Mouse (Mus musculus) natural killer cell, adult 2 months (primary cell): ENCODE results near the gene Sipa1l3.

ENCODE experiments used
- DNase-seq, 2 experiments: peaks; one replicate each; pipeline ENCODE4 v3.0.0; 2022; ENCODE audit warnings: low spot score in 2 of 2

The Sipa1l3 gene

DNA sequence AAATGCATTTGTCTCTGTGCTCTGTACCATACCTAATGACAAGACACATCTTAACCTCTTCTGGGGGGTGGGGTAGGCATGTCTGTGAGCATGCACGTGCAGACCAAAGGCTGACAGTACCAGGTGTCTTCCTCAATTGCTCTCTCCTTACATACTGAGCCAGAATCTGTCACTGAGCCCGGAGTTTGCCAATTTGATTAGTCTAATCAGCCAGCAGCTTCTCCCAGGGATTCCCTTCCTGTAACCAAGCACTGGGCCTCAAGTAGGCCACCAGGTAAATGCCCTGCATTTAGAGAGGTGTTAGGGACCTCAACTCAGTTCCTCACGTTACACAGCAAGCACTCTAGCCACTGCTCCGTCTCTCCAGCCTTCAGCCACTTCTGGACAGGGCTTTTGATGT lies 38.3 kb downstream of the Sipa1l3 start:
- no peak for DNase-seq

- DNase-seq, result no peak
Observed at GRCm38 (mm10) chr7:29475005-29475404, 43.4 kb downstream of the Sipa1l3 start.

DNA sequence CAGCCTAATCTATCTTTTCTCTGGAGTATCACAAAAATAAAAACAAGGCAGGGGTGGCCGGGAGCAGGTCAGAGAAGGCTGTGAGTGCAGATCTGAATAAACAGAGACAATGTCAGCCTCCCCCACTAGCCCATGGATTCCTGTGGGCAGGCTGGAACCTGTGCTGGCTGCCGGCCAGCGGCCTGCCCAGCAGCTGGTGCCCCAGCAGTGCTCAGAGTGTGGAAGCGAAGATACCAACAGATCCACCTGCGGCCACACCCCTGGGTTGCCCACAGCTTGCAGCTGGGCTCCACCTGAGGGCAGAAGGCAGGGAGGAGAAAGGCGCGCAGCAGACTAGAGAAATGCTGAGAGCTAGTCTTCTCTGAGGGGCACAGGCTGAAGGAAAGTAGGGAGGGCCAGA lies 47.1 kb downstream of the Sipa1l3 start:
- no peak for DNase-seq

DNA sequence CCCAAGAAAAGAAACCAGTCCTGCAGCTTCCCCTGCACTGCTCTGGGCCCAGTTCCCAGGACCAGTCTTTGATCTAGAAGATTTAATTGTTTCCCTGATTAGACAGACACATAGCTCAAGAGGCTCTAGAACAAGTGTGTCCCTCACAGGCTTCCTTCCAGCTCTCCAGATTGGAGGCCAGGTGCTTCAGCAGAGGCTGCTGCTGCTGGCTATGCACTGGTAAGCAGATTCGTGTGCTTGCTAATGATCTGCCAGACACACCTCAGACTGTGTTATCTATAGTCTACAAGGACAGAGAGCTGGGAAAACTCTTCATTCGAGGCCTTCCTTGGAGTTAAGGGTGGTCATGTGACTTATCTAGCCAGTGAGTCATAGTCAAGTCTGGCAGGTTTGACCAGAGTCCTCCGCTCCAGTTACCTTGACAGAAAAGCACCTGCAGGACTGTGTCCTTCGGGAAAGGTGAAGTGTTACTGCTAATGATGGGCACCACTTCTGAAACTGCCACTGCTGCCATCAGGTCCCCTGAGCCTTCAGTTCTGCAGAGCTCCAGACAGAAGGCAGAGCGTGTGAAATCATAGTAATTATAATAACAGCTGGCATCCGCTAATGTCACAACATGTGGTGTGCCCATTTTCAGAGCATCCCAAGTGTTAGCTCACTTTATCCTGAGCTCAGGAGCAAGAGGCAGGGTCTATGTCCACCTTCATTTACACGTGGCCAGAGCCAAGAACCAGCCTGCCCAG lies 48.7 kb downstream of the Sipa1l3 start:
- no peak for DNase-seq

- no peak for DNase-seq
Observed at GRCm38 (mm10) chr7:29468593-29468992, 49.8 kb downstream of the Sipa1l3 start.

GRCm38 (mm10) chr7:29466585-29466984 lies 51.9 kb downstream of the Sipa1l3 start:
- DNase-seq, result no peak

DNA sequence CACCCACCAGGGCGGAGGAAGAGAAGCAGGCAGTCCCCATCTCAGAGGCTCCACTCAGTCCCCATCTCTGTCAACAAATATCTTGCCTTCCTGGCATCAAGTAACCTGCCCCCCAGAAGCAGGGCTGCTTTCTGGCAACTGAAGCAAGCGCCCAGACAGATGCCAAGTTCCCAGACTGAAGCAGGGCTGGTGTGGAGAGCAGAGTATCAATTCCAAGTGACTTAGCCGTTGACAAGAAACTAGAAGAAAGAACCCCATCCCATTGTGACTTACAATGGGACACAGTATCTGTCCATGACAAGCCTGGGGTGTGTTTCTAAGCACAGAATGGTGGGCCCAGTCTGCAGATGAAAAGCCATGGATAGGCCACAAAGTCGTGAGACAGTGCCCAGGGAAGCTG lies 52.7 kb downstream of the Sipa1l3 start:
- no peak for DNase-seq

DNA sequence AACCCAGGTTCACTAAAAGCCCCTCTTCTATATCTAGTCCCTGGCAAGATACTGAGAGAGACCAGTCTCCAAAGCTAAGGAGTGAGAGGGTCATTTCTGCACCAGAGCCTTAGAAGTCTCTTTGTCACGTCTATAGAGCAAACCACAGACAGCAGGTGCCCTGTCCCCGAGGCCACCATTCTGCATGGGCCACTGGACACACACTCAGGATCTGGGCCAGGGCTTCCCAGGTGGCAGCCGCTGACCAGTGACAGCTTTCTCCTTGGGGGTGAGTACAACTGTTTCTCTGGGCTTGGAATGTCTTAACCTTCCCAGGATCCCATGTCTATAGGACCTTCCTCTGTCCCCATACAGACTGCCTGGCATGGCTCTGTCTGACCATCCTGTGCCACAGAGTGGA lies 55.6 kb downstream of the Sipa1l3 start:
- DNase-seq, result no peak

DNA sequence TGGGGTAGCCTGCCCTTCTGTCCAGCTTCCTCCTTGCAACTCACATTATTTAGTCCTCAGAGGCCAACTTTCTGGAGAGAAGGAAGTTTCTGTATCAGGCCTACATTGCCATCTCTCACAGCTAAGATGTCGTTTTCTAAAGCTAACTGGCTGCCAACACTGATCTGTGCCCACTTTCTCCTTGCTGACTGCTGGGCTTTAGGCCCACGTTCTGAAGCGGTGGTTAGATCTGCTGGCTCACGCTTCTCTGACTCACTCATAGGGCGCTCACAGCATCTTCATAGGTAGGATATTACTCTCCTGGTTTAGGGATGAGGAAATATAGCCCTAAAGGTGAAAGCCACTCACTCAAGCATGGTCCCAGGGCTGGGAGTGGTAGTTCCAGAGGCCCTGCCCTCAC lies 56.3 kb downstream of the Sipa1l3 start:
- DNase-seq, result no peak

GRCm38 (mm10) chr7:29461557-29461956 lies 56.9 kb downstream of the Sipa1l3 start:
- no peak for DNase-seq

DNA sequence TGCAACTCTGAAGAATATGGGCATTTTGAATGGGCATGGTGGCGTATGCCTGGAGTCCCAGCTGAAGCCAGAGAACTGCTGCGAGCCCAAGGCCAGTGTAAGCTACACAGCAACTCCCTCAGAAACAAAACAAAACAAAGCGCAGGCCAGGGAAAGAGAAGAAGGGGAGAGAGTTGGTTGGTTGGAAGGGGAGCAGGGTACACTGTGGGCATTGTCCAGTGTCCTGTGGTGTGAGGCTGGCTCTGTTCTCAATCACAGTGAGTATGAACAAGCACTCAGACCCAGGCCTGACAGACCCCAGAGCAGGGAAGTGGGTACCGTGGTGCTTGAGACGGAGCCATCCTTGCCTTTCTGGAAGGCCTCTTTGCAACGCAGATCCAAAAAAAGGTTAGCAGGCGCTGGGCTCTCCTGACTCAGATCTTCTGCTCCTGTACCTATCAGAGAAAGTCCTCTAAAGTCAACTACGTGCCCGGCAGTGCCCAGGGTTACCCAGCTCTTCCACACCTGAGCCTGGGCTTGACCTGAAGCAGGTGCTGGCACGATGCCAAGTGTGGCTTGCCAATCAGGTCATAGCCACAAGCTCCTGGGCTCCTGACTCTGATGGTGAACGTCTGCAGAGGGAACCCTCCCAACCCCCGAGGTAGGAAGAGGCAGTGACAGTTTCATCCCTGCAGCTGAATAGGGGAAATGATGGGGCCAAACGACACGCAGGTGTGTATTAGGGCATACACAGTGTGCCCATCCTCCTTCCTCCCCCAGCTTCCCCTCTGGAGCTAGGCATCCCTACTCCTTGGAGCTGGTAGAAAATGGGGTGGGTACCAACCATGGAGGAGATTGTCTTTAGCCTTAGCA lies 59.3 kb downstream of the Sipa1l3 start:
- no peak for DNase-seq

DNA sequence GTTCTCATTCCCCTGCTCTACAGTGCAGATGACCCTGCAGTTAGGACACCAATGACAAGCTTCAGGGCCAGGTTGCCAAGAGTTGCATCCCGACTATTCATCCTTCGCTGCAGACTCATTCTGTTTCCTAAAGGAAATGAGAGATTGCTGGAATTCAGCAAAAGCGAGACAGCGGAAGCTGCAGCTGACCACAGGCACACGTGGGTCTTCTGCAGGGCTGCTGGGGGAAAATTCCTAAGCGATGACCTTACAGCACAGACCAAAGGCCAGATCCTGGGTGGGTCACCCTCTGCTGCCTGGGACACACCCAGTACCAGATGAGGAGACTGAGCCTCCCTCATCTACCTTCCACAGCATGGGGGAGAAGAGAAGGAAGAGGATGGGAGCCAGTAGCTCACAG lies 60.7 kb downstream of the Sipa1l3 start:
- no peak for DNase-seq

DNA sequence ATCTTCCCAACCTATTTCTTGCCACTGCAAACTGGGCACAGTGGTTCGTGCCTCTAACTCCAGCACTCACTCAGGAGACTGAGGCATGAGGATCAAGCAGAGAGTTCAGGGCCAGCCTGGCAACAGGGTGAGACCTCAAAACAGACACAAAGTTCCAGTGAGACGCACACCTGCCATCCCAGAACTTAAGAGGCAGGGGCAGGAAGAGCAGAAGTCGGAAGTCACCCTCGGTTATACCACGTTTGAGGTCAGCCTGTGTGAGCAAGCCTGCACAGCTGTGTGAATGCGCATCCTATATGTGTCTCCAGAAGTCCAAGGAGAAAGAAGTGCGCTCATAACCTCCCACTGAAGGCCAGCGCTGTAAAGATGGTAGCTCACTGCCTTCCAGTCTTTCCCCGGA lies 61.7 kb downstream of the Sipa1l3 start:
- no peak for DNase-seq

GRCm38 (mm10) chr7:29455591-29455990 lies 62.9 kb downstream of the Sipa1l3 start:
- no peak for DNase-seq

DNA sequence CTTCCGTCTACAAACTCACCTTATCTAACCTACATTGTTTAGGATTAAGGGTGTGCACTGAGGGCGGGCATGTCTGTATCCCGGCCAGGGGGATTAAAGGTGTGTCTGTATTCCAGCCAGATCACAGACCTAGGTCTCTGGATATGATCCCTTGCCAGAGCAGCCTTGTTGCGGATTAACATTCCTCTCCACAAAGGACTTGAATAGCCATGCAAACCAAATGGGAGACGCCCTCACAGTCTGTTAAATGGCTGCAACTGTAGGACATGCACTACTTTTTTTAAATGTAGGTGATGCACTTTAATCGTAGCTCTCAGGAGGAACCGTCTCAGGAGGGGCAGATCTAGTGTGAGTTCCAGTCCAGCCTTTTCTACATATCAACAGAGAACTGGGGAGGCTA lies 63.5 kb downstream of the Sipa1l3 start:
- no peak for DNase-seq

GRCm38 (mm10) chr7:29452991-29453741 lies 65.3 kb downstream of the Sipa1l3 start:
- no peak for DNase-seq

DNA sequence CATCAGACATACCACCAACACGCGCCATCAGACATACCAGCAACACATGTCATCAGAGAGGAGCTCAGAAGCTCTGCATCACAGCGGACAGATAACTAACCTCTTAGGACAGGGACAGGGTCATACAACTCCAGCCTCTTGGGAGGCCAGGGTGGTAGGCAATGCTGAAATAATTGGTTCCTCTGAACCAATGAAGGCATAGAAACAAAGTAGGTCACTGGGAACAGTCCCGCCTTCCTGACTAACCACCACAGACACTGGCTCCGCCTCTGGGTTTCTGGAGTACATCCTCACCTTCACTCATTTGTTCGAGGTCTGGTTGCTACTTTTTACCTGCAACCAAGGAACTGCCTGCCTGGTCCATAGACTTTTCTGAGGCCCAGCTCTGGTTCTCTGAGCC lies 66.1 kb downstream of the Sipa1l3 start:
- no peak for DNase-seq

DNA sequence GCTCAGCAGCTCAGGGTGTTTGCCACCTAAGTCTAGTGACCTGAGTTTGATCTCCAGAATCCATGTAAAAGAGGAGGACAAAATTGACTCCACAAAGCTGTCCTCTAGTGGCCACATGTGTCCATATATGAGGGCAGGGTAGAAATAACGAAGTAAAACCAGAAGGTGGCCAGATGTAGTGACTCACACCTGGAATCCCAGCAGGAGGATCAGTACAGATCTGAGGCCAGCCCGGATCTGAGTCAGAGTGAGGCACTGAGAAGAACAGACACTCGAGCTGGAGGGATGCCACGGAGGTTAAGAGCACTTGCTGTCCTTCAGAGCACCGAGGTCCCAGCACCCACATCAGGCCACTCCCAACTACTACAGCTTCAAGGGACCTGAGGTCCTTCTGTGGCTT lies 68.3 kb downstream of the Sipa1l3 start:
- DNase-seq, result no peak

DNA sequence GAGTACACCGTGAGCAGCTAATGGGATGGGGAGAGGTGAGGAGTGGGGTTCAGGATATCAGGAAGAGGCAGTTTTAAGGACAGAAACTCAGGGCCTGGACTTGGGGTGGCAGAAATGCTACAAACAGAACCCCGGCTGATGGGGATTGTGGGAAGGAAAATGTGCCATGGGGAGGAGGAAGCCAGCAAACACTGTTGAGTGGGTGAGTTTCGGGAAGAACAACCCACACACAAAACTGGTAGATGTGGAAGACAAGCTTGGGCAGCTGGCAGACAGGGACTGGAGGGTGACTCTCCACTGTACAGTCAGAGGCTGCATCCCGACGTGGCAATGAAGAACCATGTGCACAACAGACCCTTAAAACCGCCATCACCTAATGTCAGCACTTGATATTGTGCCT lies 69.6 kb downstream of the Sipa1l3 start:
- no peak for DNase-seq

DNA sequence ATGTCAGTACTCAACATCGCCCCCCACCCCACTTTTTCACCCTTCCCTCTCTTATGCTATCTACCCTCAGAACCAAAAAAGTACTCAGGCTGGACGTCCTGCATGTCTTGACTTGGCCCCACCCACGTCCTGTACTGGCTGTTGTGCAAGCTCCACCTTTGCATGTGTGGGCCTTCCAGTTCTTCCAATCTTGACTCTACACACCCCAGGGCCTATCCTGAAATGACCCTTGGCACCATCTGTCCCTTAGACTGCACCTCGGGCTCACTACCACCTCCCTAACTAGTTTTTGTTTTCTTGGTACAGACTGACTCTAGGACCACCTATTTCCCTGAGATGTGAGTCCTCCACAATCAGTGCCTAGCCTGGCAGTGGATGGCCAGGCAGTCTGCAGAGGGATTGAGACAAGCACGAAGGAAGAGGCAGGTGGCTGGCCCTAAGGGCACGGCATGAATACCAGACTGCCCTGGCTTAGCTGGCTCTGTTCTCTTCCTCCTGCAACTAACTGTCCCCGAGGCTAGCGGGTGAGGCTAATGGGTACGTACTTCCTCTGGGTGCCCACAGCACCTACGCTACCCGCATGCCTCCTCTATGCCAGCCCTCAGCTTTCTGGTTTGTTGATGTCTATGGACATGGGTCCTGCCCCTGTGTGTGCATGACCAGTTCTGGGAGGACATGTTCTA lies 71.2 kb downstream of the Sipa1l3 start:
- no peak for DNase-seq

DNA sequence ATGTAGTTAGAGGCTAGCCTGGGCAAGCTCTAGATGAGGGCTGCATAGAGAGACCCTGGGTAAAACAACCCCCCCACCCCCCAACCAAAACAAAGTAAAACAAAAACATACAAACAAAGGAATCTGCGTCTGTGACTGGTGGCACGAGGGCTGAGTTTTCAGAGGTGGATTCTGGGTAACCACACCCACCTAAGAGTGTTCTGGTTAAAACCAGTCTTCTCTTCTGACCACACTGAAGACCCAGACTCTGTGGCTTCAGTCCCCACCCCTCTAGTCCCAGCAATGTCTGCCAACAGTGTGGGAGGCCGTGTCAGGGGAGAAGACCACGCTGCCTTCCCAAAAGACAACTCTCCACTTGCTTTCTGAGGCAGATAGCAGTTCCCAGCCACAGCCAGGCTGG lies 72.3 kb downstream of the Sipa1l3 start:
- DNase-seq, result no peak

DNA sequence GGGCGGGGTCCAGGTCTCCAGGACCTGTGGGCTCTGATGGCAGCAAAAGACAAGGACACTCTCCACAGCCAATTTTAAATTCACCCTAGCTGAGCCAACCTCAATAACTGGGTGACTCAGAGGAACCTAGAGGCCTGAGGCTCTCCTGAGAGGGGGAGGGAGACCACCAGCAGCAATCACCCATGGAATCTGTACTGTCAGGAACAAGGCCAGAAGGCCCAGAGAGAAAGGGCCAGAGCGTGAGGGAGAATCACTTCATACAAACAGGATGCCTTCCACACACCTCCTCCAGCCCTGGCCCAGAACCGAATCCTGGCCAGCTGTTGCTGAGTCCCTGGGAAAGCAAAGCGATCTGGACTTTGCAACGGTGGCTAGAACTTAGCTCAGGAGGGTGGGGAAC lies 73.9 kb downstream of the Sipa1l3 start:
- DNase-seq, result no peak
